ENCODE assay signal across 24 mouse cellular contexts in genomic region chr12:80595968-80596367, GRCm38 (mm10). TPM values are rescaled to one million over a fixed set of nuclear protein-coding genes. Genes with fewer than 3 reads are reported as not detected.
DNase-seq lines count a peak whose midpoint lies in the region; ATAC-seq and TF ChIP-seq lines count a peak whose summit lies in the region.
"Had no signal": no experiment of that assay in that cellular context is flagged by ENCODE, and none has a peak within 500 bp of the region (broad histone marks: within the 10 kb centered on the region; RNA-seq: fewer than 3 reads in every experiment).

No protein-coding gene starts in this region.

- no peak for TF ChIP-seq CTCF in liver, embryonic 14.5 days (IDR thresholded peaks at IDR 0.05; ENCODE audit: low read depth)
- TF ChIP-seq CTCF in liver, postnatal 0 days (IDR thresholded peaks at IDR 0.05; ENCODE audit: low read depth) = no peak

- no peak for TF ChIP-seq EP300 in liver, embryonic 14.5 days (IDR thresholded peaks at IDR 0.05; ENCODE audit: low read depth)
- no peak for TF ChIP-seq EP300 in liver, postnatal 0 days (IDR thresholded peaks at IDR 0.05; ENCODE audit: low read depth)

- no peak overlapping the region for H3K4me3 ChIP-seq in liver, embryonic 14.5 days (ENCODE audit: insufficient read depth in 1 of 2, low read depth in 2 of 2, low read length in 2 of 2)
- H3K4me3 ChIP-seq in liver, postnatal 0 days (ENCODE audit: low read depth, low read length) = no peak overlapping the region
- no peak overlapping the region for H3K4me3 ChIP-seq in liver, embryonic 15.5 days (replicated peaks)
- H3K4me3 ChIP-seq: forebrain, embryonic 12.5 days; forebrain, embryonic 15.5 days; heart, embryonic 12.5 days; heart, embryonic 15.5 days; hindbrain, embryonic 10.5 days; hindbrain, embryonic 13.5 days had no signal

- no peaks in the 10 kb centered on the region for H3K36me3 ChIP-seq in liver, embryonic 14.5 days (replicated peaks; ENCODE audit: control insufficient read depth, insufficient read depth, low read depth)
- H3K36me3 ChIP-seq in liver, postnatal 0 days (replicated peaks; ENCODE audit: insufficient read depth, low read length) = no peaks in the 10 kb centered on the region
- H3K36me3 ChIP-seq in liver, embryonic 15.5 days (replicated peaks) = no peaks in the 10 kb centered on the region
- H3K36me3 ChIP-seq: heart, embryonic 12.5 days; heart, embryonic 15.5 days had no signal

- 61% methylated on average over 4 of the region's 4 CpGs for WGBS in liver, embryonic 14.5 days (ENCODE audit: insufficient replicate concordance)
- 64% methylated on average over 4 of the region's 4 CpGs for WGBS in liver, postnatal 0 days (ENCODE audit: insufficient replicate concordance)
- 63% methylated on average over 4 of the region's 4 CpGs for WGBS in liver, embryonic 15.5 days (ENCODE audit: insufficient replicate concordance)

- no peak overlapping the region for H3K4me2 ChIP-seq in liver, embryonic 14.5 days (ENCODE audit: low read depth)
- no peak overlapping the region for H3K4me2 ChIP-seq in liver, postnatal 0 days (ENCODE audit: low read depth, low read length)
- no peak overlapping the region for H3K4me2 ChIP-seq in liver, embryonic 15.5 days
- H3K4me2 ChIP-seq: forebrain, embryonic 12.5 days; forebrain, embryonic 15.5 days; heart, embryonic 12.5 days; heart, embryonic 15.5 days; hindbrain, embryonic 13.5 days had no signal

- no peak for DNase-seq in liver, embryonic 14.5 days (ENCODE audit: low read depth in 3 of 3, low spot score in 3 of 3)
- DNase-seq in liver, postnatal 0 days = no peak
- DNase-seq in embryo, embryonic 10 days (ENCODE audit: low spot score) = no peak
- DNase-seq in spleen, postnatal 36 days (ENCODE audit: low spot score in 2 of 2) = no peak
- DNase-seq: adrenal gland, adult 2 months; adrenal gland, postnatal 14 days; cerebellum, adult 11 months; cerebellum, adult 2 months; cerebellum, adult 9-11 months; cerebellum, postnatal 25 days; gastrocnemius, postnatal 25 days; heart, adult 18-20 months; heart, postnatal 10 days; heart, postnatal 36 days had no signal

- H3K4me1 ChIP-seq in liver, embryonic 14.5 days (replicated peaks; ENCODE audit: control insufficient read depth in 2 of 2, insufficient read depth in 2 of 2, low read length in 1 of 2) = peaks cover 0 to 16% of the 10 kb centered on the region in 2 experiments; a peak in 2 of 4 replicates
- H3K4me1 ChIP-seq in liver, postnatal 0 days (ENCODE audit: insufficient read depth) = peaks cover 8% of the 10 kb centered on the region; the same call in 1 of the 2 replicates
- H3K4me1 ChIP-seq in liver, embryonic 15.5 days (replicated peaks) = peaks cover 37% of the 10 kb centered on the region

- H3K9me3 ChIP-seq in liver, embryonic 14.5 days (ENCODE audit: control insufficient read depth, low read length) = no peaks in the 10 kb centered on the region
- no peaks in the 10 kb centered on the region for H3K9me3 ChIP-seq in liver, postnatal 0 days (ENCODE audit: low read length)
- H3K9me3 ChIP-seq in liver, embryonic 15.5 days (replicated peaks) = no peaks in the 10 kb centered on the region
- H3K9me3 ChIP-seq: forebrain, embryonic 12.5 days; forebrain, embryonic 15.5 days; heart, embryonic 12.5 days; heart, embryonic 15.5 days; hindbrain, embryonic 10.5 days; hindbrain, embryonic 13.5 days had no signal

- no peak overlapping the region for H3K9ac ChIP-seq in liver, embryonic 14.5 days (replicated peaks)
- no peak overlapping the region for H3K9ac ChIP-seq in liver, postnatal 0 days (replicated peaks)
- H3K9ac ChIP-seq in liver, embryonic 15.5 days = no peak overlapping the region
- H3K9ac ChIP-seq: forebrain, embryonic 12.5 days; forebrain, embryonic 15.5 days; heart, embryonic 12.5 days; heart, embryonic 15.5 days; hindbrain, embryonic 13.5 days had no signal

- H3K27ac ChIP-seq in liver, embryonic 14.5 days = no peak overlapping the region
- H3K27ac ChIP-seq in liver, postnatal 0 days (ENCODE audit: low read depth) = no peak overlapping the region
- no peak overlapping the region for H3K27ac ChIP-seq in liver, embryonic 15.5 days (replicated peaks)
- H3K27ac ChIP-seq: forebrain, embryonic 12.5 days; forebrain, embryonic 15.5 days; heart, embryonic 15.5 days; hindbrain, embryonic 10.5 days; hindbrain, embryonic 13.5 days had no signal

- H3K27me3 ChIP-seq in liver, embryonic 14.5 days (ENCODE audit: control insufficient read depth, insufficient read depth, low read length) = no peaks in the 10 kb centered on the region
- no peaks in the 10 kb centered on the region for H3K27me3 ChIP-seq in liver, postnatal 0 days (ENCODE audit: insufficient read depth, low read length)
- no peaks in the 10 kb centered on the region for H3K27me3 ChIP-seq in liver, embryonic 15.5 days
- H3K27me3 ChIP-seq: forebrain, embryonic 12.5 days; forebrain, embryonic 15.5 days; heart, embryonic 12.5 days; heart, embryonic 15.5 days; hindbrain, embryonic 13.5 days had no signal

- peak; percentile 60 for ATAC-seq in liver, embryonic 14.5 days (ENCODE audit: insufficient read depth)
- no peak for ATAC-seq in liver, postnatal 0 days
- peak; percentile 29 for ATAC-seq in erythroblast, adult 5-6 weeks (replicated peaks; ENCODE audit: low FRiP score, poor library complexity, severe bottlenecking)
- peak; percentile 25; the same call in 1 of the 2 replicates for ATAC-seq in liver, embryonic 15.5 days (ENCODE audit: insufficient read depth)
- ATAC-seq: CD4-positive, CD25-positive, alpha-beta regulatory T cell, adult 4 months; forebrain, embryonic 15.5 days; hindbrain, embryonic 16.5 days had no signal

RNA-seq across cellular contexts. Expression of gene Slc39a9, which starts 47.7 kb away (rescaled TPM):
- polyA plus RNA-seq in liver, embryonic 14.5 days (2012; rRNA removed) = 8.5 and 9.6 TPM in 2 replicates
- 10.1 and 11.1 TPM in 2 replicates for polyA plus RNA-seq in liver, embryonic 14.5 days (2014; fragmentation: Nextera tagmentation; extraction: Ambion mirVana)
- polyA plus RNA-seq in liver, postnatal 0 days (2015; fragmentation: Nextera tagmentation; extraction: Ambion mirVana) = 8.0 and 10.7 TPM in 2 replicates
- total RNA-seq in erythroblast, adult 5-6 weeks (2015; ENCODE audit: low replicate concordance) = 3.8 and 8.8 TPM in 2 replicates
- 2.9 and 6.1 TPM in 2 replicates for total RNA-seq in erythroblast, adult 5-6 weeks (2017; ENCODE audit: low replicate concordance)
- polyA plus RNA-seq in liver, embryonic 15.5 days (2015; fragmentation: Nextera tagmentation; extraction: Ambion mirVana) = 10.8 and 12.1 TPM in 2 replicates

RNA-seq across cellular contexts. Expression of gene Erh, which starts 48.2 kb away (rescaled TPM):
- polyA plus RNA-seq in liver, embryonic 14.5 days (2012; rRNA removed) = 88.4 and 144 TPM in 2 replicates
- 123 and 140 TPM in 2 replicates for polyA plus RNA-seq in liver, embryonic 14.5 days (2014; fragmentation: Nextera tagmentation; extraction: Ambion mirVana)
- polyA plus RNA-seq in liver, postnatal 0 days (2015; fragmentation: Nextera tagmentation; extraction: Ambion mirVana) = 81.6 and 92.2 TPM in 2 replicates
- 13.2 and 23.4 TPM in 2 replicates for total RNA-seq in erythroblast, adult 5-6 weeks (2015; ENCODE audit: low replicate concordance)
- 5.6 and 17.7 TPM in 2 replicates for total RNA-seq in erythroblast, adult 5-6 weeks (2017; ENCODE audit: low replicate concordance)
- polyA plus RNA-seq in liver, embryonic 15.5 days (2015; fragmentation: Nextera tagmentation; extraction: Ambion mirVana) = 103 and 115 TPM in 2 replicates
